Mouse (Mus musculus): ENCODE data around the gene Zc4h2. TPM values are rescaled to one million over a fixed set of nuclear protein-coding genes. Genes with fewer than 3 reads are reported as not detected.

The Zc4h2 gene
- 2.7 and 2.9 TPM in 2 replicates for polyA plus RNA-seq (2012; ENCODE audit: insufficient read depth, insufficient read length, missing spikeins)

DNA sequence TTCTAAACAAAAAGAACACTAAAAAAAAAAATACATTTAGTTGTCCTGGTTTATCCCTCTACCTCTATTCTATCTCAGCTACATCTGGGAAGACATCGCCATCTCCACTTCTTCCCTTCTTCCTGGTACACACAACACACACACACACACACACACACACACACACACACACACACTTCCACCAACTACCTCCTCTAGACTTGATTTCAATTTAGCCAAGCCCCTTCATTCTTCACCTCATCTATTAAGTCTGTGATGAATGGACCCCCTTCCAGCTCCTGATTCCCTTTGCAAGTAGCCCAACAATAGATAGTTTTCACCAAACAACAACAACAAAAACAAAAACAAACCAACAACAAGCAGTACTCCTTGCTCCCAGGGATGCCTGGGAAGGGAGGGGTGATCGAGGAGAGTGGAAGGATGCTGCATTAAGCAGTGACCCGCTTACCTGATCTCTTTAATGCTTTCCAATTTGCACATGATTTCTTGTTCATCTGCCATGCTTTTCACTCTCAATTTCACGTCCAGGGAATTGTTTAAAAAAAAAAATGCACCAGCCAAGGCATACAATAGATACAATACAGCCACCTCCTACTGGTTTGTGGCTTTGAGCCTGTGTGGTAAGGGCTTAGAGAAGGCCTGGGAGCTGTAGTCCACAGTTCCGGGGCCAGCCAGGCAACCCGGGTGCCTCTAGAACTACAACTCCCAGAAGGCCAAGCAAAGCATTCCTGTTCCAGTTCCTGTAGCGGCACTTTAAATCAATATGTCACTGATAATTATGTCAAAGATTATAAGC, at the start of gene Zc4h2:
TSS of gene Zc4h2 (minus strand) at position 706 of the 796 bp plus-strand sequence.
- peak within 1 kb of the TSS; percentile 81 for H3K4me3 ChIP-seq (ENCODE audit: insufficient read depth, low read depth, low read length)
- peak within 1 kb of the TSS; percentile 49 for H3K27ac ChIP-seq (replicated peaks; ENCODE audit: low read depth, low read length)
- no peaks in the 10 kb centered on the region for H3K4me1 ChIP-seq (ENCODE audit: control insufficient read depth, insufficient read depth, insufficient read length, low read length)

- H3K4me3 ChIP-seq (ENCODE audit: insufficient read depth, low read depth, low read length): no peak overlapping the region
- H3K27ac ChIP-seq (replicated peaks; ENCODE audit: low read depth, low read length): no peak overlapping the region
- H3K4me1 ChIP-seq (ENCODE audit: control insufficient read depth, insufficient read depth, insufficient read length, low read length): no peaks in the 10 kb centered on the region
Observed at GRCm38 (mm10) chrX:95687119-95687518, 28.8 kb upstream of the Zc4h2 start.

- Histone ChIP-seq H3K4me3 (ENCODE audit: insufficient read depth, low read depth, low read length) (no peak overlapping the region), H3K27ac (replicated peaks; ENCODE audit: low read depth, low read length) (no peak overlapping the region), H3K4me1 (ENCODE audit: control insufficient read depth, insufficient read depth, insufficient read length, low read length) (no peaks in the 10 kb centered on the region)
Observed at GRCm38 (mm10) chrX:95682206-95682605, 23.9 kb upstream of the Zc4h2 start.

DNA sequence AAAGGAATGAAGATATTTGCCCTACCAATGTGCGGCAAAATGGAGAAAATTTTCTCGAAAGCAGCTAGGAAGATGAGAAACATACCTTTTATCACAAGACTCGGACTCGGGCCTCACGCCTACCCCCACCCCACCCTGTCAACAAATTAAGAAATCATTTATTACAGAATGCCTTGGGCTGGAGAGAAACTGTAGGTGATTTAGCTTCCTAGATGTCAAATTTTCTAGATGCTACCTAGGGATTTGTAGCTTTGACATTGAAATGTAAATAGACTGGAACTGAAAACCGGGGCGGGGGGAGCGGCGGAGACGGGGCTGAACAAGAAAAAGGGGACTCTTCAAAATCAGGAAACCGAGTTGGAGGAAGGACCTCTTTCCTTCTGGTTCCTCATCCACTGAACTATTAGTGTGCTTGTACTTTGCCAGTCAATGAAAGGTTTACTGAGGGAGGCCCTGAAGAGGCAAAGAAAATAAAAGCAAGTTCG, 333 bp upstream of the Zc4h2 start:
- H3K4me1 ChIP-seq (ENCODE audit: control insufficient read depth, insufficient read depth, insufficient read length, low read length): no peaks in the 10 kb centered on the region
- H3K27ac ChIP-seq (replicated peaks; ENCODE audit: low read depth, low read length): peak overlapping the region; percentile 49
- H3K4me3 ChIP-seq (ENCODE audit: insufficient read depth, low read depth, low read length): peak overlapping the region; percentile 81

DNA sequence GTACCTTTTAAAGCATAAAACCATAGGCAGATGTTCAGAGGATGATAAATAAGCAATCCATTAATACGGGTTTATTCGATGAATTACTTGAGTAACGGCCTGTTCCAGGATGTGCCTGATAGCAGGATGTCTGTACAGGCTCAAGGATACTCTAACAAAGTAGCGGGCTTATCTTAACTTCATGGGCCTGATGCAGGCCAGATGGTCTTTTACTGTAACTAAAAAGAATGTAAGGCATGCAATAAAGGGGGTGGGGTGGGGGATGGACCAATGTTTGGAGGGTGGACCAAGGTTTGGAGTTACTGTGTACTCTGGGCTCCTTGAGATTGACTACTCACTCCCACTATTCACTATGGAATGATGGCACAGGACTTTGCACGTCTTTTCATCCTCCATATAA, 57.7 kb downstream of the Zc4h2 start:
- Histone ChIP-seq H3K4me1 (ENCODE audit: control insufficient read depth, insufficient read depth, insufficient read length, low read length) (no peaks in the 10 kb centered on the region), H3K27ac (replicated peaks; ENCODE audit: low read depth, low read length) (no peak overlapping the region), H3K4me3 (ENCODE audit: insufficient read depth, low read depth, low read length) (no peak overlapping the region)

Other genes starting within 250 kb of the Zc4h2 start
- 2.5 and 2.8 TPM in 2 replicates for gene Amer1, start 213.6 kb downstream of the Zc4h2 start, polyA plus RNA-seq (2012; ENCODE audit: insufficient read depth, insufficient read length, missing spikeins)
- gene Asb12, start 100.5 kb downstream of the Zc4h2 start, polyA plus RNA-seq (2012; ENCODE audit: insufficient read depth, insufficient read length, missing spikeins): 1.8 and 1.9 TPM in 2 replicates
- not detected in 2 replicates for gene Pfn5, start 100.4 kb downstream of the Zc4h2 start, polyA plus RNA-seq (2012; ENCODE audit: insufficient read depth, insufficient read length, missing spikeins)
- gene Zc3h12b, start 53.2 kb upstream of the Zc4h2 start, polyA plus RNA-seq (2012; ENCODE audit: insufficient read depth, insufficient read length, missing spikeins): 0.40 and 0.42 TPM in 2 replicates